Mouse (Mus musculus) ES-Bruce4 (cell line): ENCODE data around the gene Map3k4. TPM values are rescaled to one million over a fixed set of nuclear protein-coding genes. Genes with fewer than 3 reads are reported as not detected.

ENCODE experiments used
- H3K27ac ChIP-seq: 2 replicates; pipeline ENCODE4 v1.5.1; 2012; ENCODE audit warnings: low read length, inconsistent platforms; ENCODE audit not compliant: insufficient read depth
- H3K27me3 ChIP-seq: 2 replicates; pipeline ENCODE4 v1.6.1; 2012; ENCODE audit warnings: mild to moderate bottlenecking, low read length, inconsistent platforms; ENCODE audit not compliant: control insufficient read depth, poor library complexity, insufficient read depth, severe bottlenecking
- H3K36me3 ChIP-seq: 2 replicates; pipeline ENCODE4 v1.6.1; 2012; ENCODE audit warnings: inconsistent platforms, mild to moderate bottlenecking, low read length, moderate library complexity; ENCODE audit not compliant: control insufficient read depth, poor library complexity, insufficient read depth, severe bottlenecking
- H3K4me1 ChIP-seq: one replicate; pipeline ENCODE4 v1.8.1; 2011; ENCODE audit warnings: low read length; ENCODE audit not compliant: control insufficient read depth, insufficient read depth
- H3K4me3 ChIP-seq: 2 replicates; pipeline ENCODE4 v1.5.1; 2011; ENCODE audit warnings: low read depth, mild to moderate bottlenecking, low read length
- H3K9ac ChIP-seq: 2 replicates; pipeline ENCODE4 v1.6.1; 2012; ENCODE audit warnings: low read depth, mild to moderate bottlenecking, inconsistent platforms; ENCODE audit not compliant: poor library complexity, severe bottlenecking
- H3K9me3 ChIP-seq: replicated peaks from 2 replicates; pipeline ENCODE4 v1.6.1; 2012; ENCODE audit warnings: mild to moderate bottlenecking, low read length, inconsistent platforms; ENCODE audit not compliant: control insufficient read depth, poor library complexity, insufficient read depth, severe bottlenecking
- CTCF ChIP-seq: IDR thresholded peaks from one replicate; pipeline ENCODE4 v1.8.1; 2011; ENCODE audit warnings: low read depth, low read length
- EP300 ChIP-seq: IDR thresholded peaks from 2 replicates; pipeline ENCODE4 v1.6.1; 2011; ENCODE audit warnings: low read depth, low read length; ENCODE audit not compliant: insufficient read depth
- POLR2A ChIP-seq: IDR thresholded peaks from one replicate; pipeline ENCODE4 v1.8.1; 2011; ENCODE audit warnings: low read length; ENCODE audit not compliant: insufficient read depth
- polyA plus RNA-seq: library from polyadenylated mRNA; stranded (reverse); fragments of >200 nt; gene quantifications from 2 replicates; pipeline ENCODE4 v1.2.4, GENCODE M21; 2011; ENCODE audit warnings: low read depth; ENCODE audit not compliant: missing spikeins, insufficient read depth, insufficient read length

The Map3k4 gene
- polyA plus RNA-seq, 1 experiment, result 44.3 TPM

GRCm38 (mm10) chr17:12250581-12250980 is 68.0 kb downstream of the Map3k4 start:
- no peak overlapping the region for H3K9ac ChIP-seq
- no peaks in the 10 kb centered on the region for H3K27me3 ChIP-seq
- TF ChIP-seq POLR2A (no peak), CTCF (no peak), EP300 (no peak)
- peaks cover 35% of the 10 kb centered on the region for H3K36me3 ChIP-seq
- H3K27ac ChIP-seq, result no peak overlapping the region
- H3K4me3 ChIP-seq, result no peak overlapping the region
- no peaks in the 10 kb centered on the region for H3K4me1 ChIP-seq
- peaks cover 33% of the 10 kb centered on the region for H3K9me3 ChIP-seq

- TF ChIP-seq CTCF (no peak), EP300 (no peak)
- Histone ChIP-seq H3K27me3 (no peaks in the 10 kb centered on the region), H3K27ac (no peak overlapping the region), H3K36me3 (peaks cover 34% of the 10 kb centered on the region), H3K4me3 (no peak overlapping the region), H3K9ac (no peak overlapping the region), H3K4me1 (no peaks in the 10 kb centered on the region), H3K9me3 (peaks cover 33% of the 10 kb centered on the region)
Observed at GRCm38 (mm10) chr17:12249783-12250504, 68.7 kb downstream of the Map3k4 start.

GRCm38 (mm10) chr17:12240701-12241100 is 77.9 kb downstream of the Map3k4 start:
- Histone ChIP-seq H3K9me3 (no peaks in the 10 kb centered on the region), H3K9ac (no peak overlapping the region), H3K27ac (no peak overlapping the region), H3K4me1 (no peaks in the 10 kb centered on the region), H3K27me3 (no peaks in the 10 kb centered on the region), H3K4me3 (no peak overlapping the region), H3K36me3 (no peaks in the 10 kb centered on the region; the same call in 1 of the 2 replicates)
- TF ChIP-seq POLR2A (no peak), CTCF (no peak), EP300 (no peak)

DNA sequence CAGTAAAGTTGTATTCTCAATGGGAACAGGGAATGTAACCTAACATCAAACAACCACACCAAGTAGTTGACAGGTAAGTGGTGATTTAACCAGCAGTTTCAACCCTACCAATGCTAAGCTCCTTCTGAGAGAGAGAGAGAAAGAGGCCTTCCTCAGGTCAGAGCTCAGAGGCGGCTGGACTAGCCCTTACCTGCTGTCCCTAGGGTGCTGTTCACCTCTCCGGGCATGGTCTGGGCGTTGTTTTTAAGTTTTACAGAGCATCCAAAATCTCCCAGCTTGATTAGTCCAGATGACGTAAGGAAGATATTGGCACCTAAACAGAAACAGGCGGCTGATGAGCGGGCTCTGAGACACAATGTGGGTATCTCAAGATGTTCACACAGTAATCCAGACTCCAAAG is 85.9 kb downstream of the Map3k4 start:
- Histone ChIP-seq H3K36me3 (peaks cover 7% of the 10 kb centered on the region), H3K27ac (no peak overlapping the region)

GRCm38 (mm10) chr17:12231087-12231486 is 87.5 kb downstream of the Map3k4 start:
- no peaks in the 10 kb centered on the region for H3K27me3 ChIP-seq
- peaks cover 7% of the 10 kb centered on the region for H3K36me3 ChIP-seq
- H3K9me3 ChIP-seq, result no peaks in the 10 kb centered on the region
- TF ChIP-seq CTCF, result no peak
- no peak for TF ChIP-seq POLR2A
- TF ChIP-seq EP300, result no peak
- no peaks in the 10 kb centered on the region for H3K4me1 ChIP-seq
- H3K9ac ChIP-seq, result no peak overlapping the region
- H3K4me3 ChIP-seq, result no peak overlapping the region
- H3K27ac ChIP-seq, result no peak overlapping the region

More for the DNA sequence above, 85.9 kb downstream of the Map3k4 start:
- Histone ChIP-seq H3K9ac (no peak overlapping the region), H3K4me3 (no peak overlapping the region), H3K4me1 (no peaks in the 10 kb centered on the region), H3K27me3 (no peaks in the 10 kb centered on the region), H3K9me3 (no peaks in the 10 kb centered on the region)
- no peak for TF ChIP-seq CTCF
- TF ChIP-seq POLR2A, result no peak
- no peak for TF ChIP-seq EP300

GRCm38 (mm10) chr17:12230167-12230566 is 88.4 kb downstream of the Map3k4 start:
- Histone ChIP-seq H3K4me3 (no peak overlapping the region), H3K4me1 (no peaks in the 10 kb centered on the region), H3K36me3 (peaks cover 7% of the 10 kb centered on the region), H3K27me3 (no peaks in the 10 kb centered on the region), H3K9me3 (no peaks in the 10 kb centered on the region), H3K9ac (no peak overlapping the region), H3K27ac (no peak overlapping the region)
- TF ChIP-seq CTCF (no peak), POLR2A (no peak), EP300 (no peak)
